Mouse (Mus musculus): ENCODE measurements around the gene Clcn6.
"Not testable (repeated sequence)": the region's sequence is repeated elsewhere in the genome, so short reads cannot be mapped to it uniquely, and the experiment has no call there.

Gene Clcn6

GRCm38 (mm10) chr4:148065702-148066400 is 27.2 kb upstream of the Clcn6 start:
- no peak for DNase-seq

GRCm38 (mm10) chr4:148061086-148061480 is 22.5 kb upstream of the Clcn6 start:
- no peak for DNase-seq

- no peak for DNase-seq
Measured at GRCm38 (mm10) chr4:148060120-148061085, 21.8 kb upstream of the Clcn6 start.

- no peak for DNase-seq
Measured at GRCm38 (mm10) chr4:148058993-148059392, 20.4 kb upstream of the Clcn6 start.

- no peak for DNase-seq
Measured at GRCm38 (mm10) chr4:148058218-148058819, 19.7 kb upstream of the Clcn6 start.

- no peak for DNase-seq
Measured at GRCm38 (mm10) chr4:148057661-148058209, 19.1 kb upstream of the Clcn6 start.

GRCm38 (mm10) chr4:148056801-148057200 is 18.2 kb upstream of the Clcn6 start:
- no peak for DNase-seq

GRCm38 (mm10) chr4:148056246-148056645 is 17.6 kb upstream of the Clcn6 start:
- DNase-seq = no peak

GRCm38 (mm10) chr4:148054961-148055695 is 16.5 kb upstream of the Clcn6 start:
- DNase-seq = no peak

GRCm38 (mm10) chr4:148053417-148053920 is 14.8 kb upstream of the Clcn6 start:
- DNase-seq = peak; percentile 45

GRCm38 (mm10) chr4:148052976-148053375 is 14.4 kb upstream of the Clcn6 start:
- DNase-seq = no peak

- no peak for DNase-seq
Measured at GRCm38 (mm10) chr4:148051886-148052285, 13.3 kb upstream of the Clcn6 start.

GRCm38 (mm10) chr4:148051046-148051776 is 12.6 kb upstream of the Clcn6 start:
- no peak for DNase-seq

GRCm38 (mm10) chr4:148050396-148050914 is 11.8 kb upstream of the Clcn6 start:
- DNase-seq = not testable (repeated sequence)

GRCm38 (mm10) chr4:148046450-148047031 is 7.9 kb upstream of the Clcn6 start:
- DNase-seq = no peak

- no peak for DNase-seq
Measured at GRCm38 (mm10) chr4:148044113-148044512, 5.5 kb upstream of the Clcn6 start.

GRCm38 (mm10) chr4:148043327-148043726 is 4.7 kb upstream of the Clcn6 start:
- not testable (repeated sequence) for DNase-seq

- DNase-seq = no peak
Measured at GRCm38 (mm10) chr4:148041611-148042191, 3.1 kb upstream of the Clcn6 start.

- no peak for DNase-seq
Measured at GRCm38 (mm10) chr4:148040933-148041610, 2.5 kb upstream of the Clcn6 start.
